Mouse (Mus musculus) limb, embryonic 10.5 days (tissue): ENCODE data around the gene Man1c1. TPM values are rescaled to one million over a fixed set of nuclear protein-coding genes. Genes with fewer than 3 reads are reported as not detected.

Experiments used
- DNase-seq: peaks from one replicate; pipeline ENCODE4 v3.0.0-alpha.2; 2017; ENCODE audit warnings: low spot score
- H3K27ac ChIP-seq: fragments of 300-500 bp; sonication (generic); 2 replicates; pipeline ENCODE4 v1.5.1; 2016; ENCODE audit warnings: mild to moderate bottlenecking
- H3K27me3 ChIP-seq: fragments of 300-500 bp; sonication (generic); 2 replicates; pipeline ENCODE4 v1.6.1; 2016; ENCODE audit warnings: low read depth, mild to moderate bottlenecking; ENCODE audit not compliant: poor library complexity, severe bottlenecking
- H3K36me3 ChIP-seq: fragments of 300-500 bp; sonication (generic); 2 replicates; pipeline ENCODE4 v1.6.1; 2016; ENCODE audit warnings: mild to moderate bottlenecking, moderate library complexity
- H3K4me1 ChIP-seq: fragments of 300-500 bp; sonication (generic); 2 replicates; pipeline ENCODE4 v1.6.1; 2016
- H3K4me3 ChIP-seq: fragments of 300-500 bp; sonication (generic); 2 replicates; pipeline ENCODE4 v1.5.1; 2016; ENCODE audit warnings: mild to moderate bottlenecking, moderate library complexity
- H3K9me3 ChIP-seq: fragments of 300-500 bp; sonication (generic); replicated peaks from 2 replicates; pipeline ENCODE4 v1.6.1; 2016; ENCODE audit warnings: mild to moderate bottlenecking
- WGBS: fragments of 180-500 bp; shearing (Covaris S2); methylation state at CpG from one replicate; pipeline ENCODE4 v1.1.7; 2016; 5-methylcytosine and 5-hydroxymethylcytosine counted together
- polyA plus RNA-seq: library from polyadenylated mRNA; unstranded; fragments of >200 nt; fragmentation: Nextera tagmentation; extraction: Ambion mirVana; gene quantifications from 2 replicates; pipeline ENCODE4 v1.2.1, GENCODE M21; 2016

Gene Man1c1
- polyA plus RNA-seq, 1 experiment from 2014 or later, result 2.0 TPM

DNA sequence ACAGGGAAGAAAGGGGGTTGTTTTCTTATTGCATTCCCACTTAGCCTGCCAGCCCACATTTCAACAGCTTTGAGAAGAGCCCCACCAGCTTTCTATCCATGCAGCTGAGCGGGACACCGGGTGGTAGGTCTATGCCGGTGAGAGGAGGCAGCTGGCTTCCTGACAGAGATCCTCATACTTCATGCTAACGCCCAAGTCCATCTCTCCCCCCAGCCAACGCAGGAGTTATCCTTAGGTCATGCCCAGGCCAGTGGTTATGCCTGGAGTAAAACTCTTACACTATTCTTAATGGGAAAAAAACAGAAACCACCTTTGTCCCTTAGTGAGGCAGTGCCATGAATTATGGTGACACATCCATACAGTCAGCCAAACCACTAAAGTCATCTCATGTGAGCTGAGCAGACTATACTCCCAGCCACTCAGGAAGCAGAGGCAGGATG lies 66.0 kb downstream of the Man1c1 start:
- H3K36me3 ChIP-seq, result no peaks in the 10 kb centered on the region
- no peaks in the 10 kb centered on the region for H3K9me3 ChIP-seq
- 79% methylated on average over 5 of the region's 5 CpGs for WGBS
- H3K27ac ChIP-seq, result no peak overlapping the region
- no peak for DNase-seq
- H3K4me1 ChIP-seq, result peaks cover 38% of the 10 kb centered on the region
- no peaks in the 10 kb centered on the region for H3K27me3 ChIP-seq
- no peak overlapping the region for H3K4me3 ChIP-seq

DNA sequence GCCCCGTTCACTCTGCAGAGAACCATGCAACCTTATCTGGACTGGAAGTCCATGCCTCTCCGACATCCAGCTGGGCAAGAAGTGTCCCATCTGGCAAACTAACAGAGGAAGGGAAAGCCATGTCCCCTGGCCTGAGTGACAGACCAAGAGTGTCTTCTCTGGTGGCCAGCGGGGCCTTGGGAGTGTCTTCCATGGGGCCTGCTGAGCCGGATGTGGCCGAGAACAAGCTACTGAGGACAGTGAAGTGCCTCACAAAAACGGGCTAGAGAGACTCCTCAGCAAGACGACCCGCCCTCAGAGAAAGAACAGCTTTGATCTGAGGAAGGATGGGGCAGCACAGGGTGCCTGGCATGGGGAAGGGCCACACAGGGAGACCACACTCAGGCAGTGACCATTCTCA lies 67.7 kb downstream of the Man1c1 start:
- H3K27me3 ChIP-seq, result no peaks in the 10 kb centered on the region
- H3K9me3 ChIP-seq, result no peaks in the 10 kb centered on the region
- no peak overlapping the region for H3K4me3 ChIP-seq
- WGBS, result 54% methylated on average over 8 of the region's 8 CpGs
- H3K27ac ChIP-seq, result no peak overlapping the region
- DNase-seq, result no peak
- H3K4me1 ChIP-seq, result peaks cover 48% of the 10 kb centered on the region
- H3K36me3 ChIP-seq, result no peaks in the 10 kb centered on the region

DNA sequence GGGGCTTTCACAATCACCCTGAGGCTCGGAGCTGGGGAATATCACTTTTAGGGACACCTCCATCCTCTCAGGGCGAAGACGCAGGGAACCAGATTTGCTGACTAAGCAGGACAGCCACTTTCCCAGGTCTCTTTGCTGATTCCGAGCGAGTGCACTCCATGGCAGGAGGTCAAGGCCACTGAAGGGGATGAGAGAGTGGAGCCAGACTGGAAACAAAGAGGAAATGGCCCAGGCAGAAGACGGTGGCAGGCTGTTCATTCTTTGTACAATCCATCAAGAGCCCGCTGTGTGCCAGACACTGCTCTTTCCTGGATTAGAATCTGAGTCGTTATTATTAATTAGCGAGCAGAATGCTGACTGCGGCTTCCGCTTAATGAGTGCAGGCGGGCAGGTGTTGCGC lies 70.1 kb downstream of the Man1c1 start:
- no peaks in the 10 kb centered on the region for H3K27me3 ChIP-seq
- H3K27ac ChIP-seq, result 0 out of 2 replicates have a peak overlapping the region, but pooled peaks have one; percentile 11
- DNase-seq, result peak; percentile 43
- 72% methylated on average over 13 of the region's 13 CpGs for WGBS
- no peak overlapping the region for H3K4me3 ChIP-seq
- no peaks in the 10 kb centered on the region for H3K36me3 ChIP-seq
- peaks cover 41% of the 10 kb centered on the region for H3K4me1 ChIP-seq
- H3K9me3 ChIP-seq, result no peaks in the 10 kb centered on the region

DNA sequence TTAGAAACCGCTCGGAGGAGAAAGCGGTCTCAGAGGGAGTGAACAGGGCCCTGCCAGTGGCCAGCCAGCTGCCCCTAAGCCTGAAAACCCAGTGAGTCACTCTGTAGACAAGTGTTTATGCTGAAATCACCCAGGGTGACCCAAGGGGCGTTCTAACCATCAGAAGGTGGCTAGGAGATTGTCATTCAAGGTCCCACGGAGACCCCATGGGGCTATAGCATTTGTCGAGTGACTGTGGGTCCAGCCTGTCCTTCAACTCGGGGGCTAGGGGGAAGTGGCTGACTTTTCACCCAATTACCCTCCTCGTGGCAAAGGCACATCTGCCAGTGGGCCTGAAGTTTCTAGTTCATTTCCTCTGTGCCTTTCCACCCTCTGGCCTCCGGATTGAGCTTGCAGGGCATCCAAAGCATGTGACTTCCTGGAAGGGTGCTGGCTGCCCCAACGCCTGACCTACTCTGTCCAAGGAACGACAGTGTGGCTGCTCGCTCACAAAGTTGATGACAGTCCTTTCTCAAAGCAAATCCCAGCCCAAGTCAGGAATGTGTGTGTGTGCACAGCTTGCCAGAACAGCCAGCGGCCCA lies 71.9 kb downstream of the Man1c1 start:
- H3K4me3 ChIP-seq, result no peak overlapping the region
- 55% methylated on average over 13 of the region's 13 CpGs for WGBS
- DNase-seq, result no peak
- H3K36me3 ChIP-seq, result no peaks in the 10 kb centered on the region
- H3K27ac ChIP-seq, result peak overlapping the region; percentile 66
- H3K9me3 ChIP-seq, result no peaks in the 10 kb centered on the region
- peaks cover 56% of the 10 kb centered on the region for H3K4me1 ChIP-seq
- H3K27me3 ChIP-seq, result no peaks in the 10 kb centered on the region

DNA sequence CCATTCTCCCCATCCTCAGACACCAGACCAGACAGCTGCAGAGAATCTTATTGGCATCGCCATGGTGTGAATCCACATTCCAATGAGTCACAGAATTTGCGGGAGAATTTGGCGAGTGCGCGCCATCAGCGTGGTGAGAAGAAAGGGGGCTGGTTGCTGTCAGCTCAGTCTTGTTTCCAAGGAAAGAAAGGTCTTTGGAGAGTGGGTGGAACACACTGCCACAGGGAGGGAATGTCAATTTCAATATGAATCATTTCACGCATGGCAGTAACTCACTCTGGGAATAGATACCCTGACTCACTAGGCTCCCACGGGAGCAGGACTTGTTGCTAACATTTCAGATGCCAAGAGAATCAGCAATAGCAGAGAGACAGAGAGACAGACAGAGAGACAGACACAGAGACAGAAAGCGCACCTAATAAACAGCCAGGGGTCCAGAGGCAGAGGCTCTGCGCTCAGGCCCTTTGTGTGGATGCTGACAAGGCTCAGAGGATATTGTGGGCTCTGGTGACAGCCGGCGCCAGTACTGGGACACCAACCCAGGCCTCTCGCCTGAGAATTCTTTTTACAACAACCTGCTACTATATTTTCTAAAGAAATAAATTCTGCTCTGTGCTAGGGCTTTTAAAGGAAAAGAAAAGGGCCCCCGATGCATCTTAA lies 72.5 kb downstream of the Man1c1 start:
- no peak for DNase-seq
- Histone ChIP-seq H3K4me3 (no peak overlapping the region), H3K27ac (peak overlapping the region; percentile 66), H3K9me3 (no peaks in the 10 kb centered on the region), H3K4me1 (peaks cover 59% of the 10 kb centered on the region), H3K27me3 (no peaks in the 10 kb centered on the region), H3K36me3 (no peaks in the 10 kb centered on the region)
- WGBS, result 81% methylated on average over 14 of the region's 14 CpGs

DNA sequence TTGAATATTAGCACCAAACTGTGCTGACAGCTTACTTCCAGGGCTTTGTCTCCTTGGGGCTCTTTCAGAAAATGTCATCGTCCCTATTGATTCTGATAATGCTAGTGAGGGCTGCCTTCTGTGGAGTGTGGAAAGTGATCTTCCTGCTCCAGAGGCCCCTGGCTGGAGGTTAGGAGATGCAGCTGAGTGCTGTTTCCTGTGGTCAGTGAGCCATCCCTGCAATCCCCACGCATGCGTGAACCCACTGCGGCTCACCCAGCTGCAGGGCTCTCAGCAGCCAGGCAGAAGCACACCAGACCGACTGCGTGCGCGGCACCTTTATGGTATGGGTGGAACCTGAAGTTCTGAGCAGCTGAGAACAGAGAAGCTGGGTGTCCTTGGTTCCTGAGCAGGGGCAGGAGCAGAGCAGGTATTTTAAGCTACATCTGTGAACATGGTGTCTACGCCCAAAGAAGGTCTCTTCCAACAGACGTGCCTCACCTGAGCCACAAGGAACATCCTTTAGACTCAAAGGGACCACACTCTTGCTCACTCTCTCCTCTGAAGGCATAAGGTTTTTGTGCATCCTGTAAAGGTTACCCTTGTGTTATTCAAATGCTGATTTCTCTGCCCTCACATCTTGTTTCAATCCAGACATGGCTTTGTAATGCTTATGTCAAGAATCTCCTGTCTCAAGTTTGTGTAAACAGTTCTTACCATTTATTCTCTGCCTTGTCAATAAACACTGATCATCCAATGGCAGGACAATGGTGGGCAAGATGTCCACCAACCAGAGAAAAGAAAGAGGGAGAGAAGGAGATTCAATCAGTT lies 75.3 kb downstream of the Man1c1 start:
- no peak for DNase-seq
- 86% methylated on average over 10 of the region's 10 CpGs for WGBS
- Histone ChIP-seq H3K9me3 (no peaks in the 10 kb centered on the region), H3K27ac (no peak overlapping the region; the same call in 1 of the 2 replicates), H3K4me3 (no peak overlapping the region), H3K36me3 (no peaks in the 10 kb centered on the region), H3K4me1 (peaks cover 54% of the 10 kb centered on the region), H3K27me3 (no peaks in the 10 kb centered on the region)

DNA sequence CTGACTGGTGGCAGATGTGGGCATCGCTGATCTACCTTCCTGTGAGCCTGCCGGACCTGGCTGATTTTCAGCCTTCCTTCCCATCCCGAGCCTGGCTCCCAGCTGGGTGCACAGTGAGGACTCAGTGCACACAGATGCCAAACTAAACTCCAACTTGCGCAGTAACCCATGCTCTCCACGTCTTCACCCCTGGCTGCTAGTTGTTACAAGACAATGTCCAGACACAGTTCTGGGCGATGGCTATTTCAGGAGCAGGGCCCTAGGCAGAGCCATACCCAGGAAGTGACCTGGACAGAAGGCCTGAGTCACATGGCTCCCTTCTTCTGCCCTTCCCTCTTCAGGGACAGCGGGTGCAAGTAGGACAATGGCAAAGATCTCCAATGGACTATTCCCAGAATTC lies 76.0 kb downstream of the Man1c1 start:
- no peak overlapping the region; the same call in 1 of the 2 replicates for H3K27ac ChIP-seq
- no peaks in the 10 kb centered on the region for H3K9me3 ChIP-seq

DNA sequence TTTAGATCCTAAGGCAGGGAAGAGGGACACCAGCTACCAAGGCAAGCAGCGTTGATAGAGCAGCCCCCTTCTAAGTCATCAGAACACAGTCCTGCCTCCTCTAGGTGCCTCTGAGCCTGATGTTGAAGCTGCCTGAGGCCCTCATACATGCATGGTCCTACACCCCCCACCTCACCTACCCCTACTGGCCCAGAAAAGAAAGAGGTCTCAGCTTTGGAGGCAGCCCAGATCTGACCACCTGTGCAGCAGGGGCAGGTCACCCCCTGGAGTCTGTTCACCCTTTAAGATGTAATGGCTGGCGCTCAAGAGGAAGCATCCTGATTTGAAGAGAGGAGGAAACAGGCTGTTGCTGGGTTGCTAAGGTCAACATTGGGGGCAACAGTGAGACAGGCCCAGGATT lies 77.2 kb downstream of the Man1c1 start:
- H3K27ac ChIP-seq, result no peak overlapping the region

More for the DNA sequence above, 76.0 kb downstream of the Man1c1 start:
- H3K27me3 ChIP-seq, result no peaks in the 10 kb centered on the region
- DNase-seq, result no peak
- WGBS, result 69% methylated on average over 7 of the region's 7 CpGs
- peaks cover 47% of the 10 kb centered on the region for H3K4me1 ChIP-seq
- no peaks in the 10 kb centered on the region for H3K36me3 ChIP-seq
- no peak overlapping the region for H3K4me3 ChIP-seq

DNA sequence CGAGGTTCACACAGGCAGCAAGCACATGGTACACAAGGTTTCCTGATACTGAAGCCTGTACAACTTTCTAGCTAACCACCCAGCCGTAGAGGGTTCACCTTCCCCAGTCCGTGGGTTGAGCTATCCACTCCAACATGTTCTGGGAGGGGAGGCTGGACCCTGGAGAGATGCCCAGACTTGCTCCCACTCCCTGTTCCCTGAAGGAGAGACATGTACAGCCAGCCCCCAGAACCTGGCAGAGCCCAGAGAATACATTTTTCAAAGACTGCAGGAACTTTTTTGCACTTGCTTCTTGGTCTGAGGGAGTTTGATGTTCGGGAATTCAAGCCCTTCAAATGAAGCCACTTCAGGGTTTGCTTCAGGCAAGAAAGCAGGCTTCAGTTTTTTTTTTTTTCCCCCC lies 77.7 kb downstream of the Man1c1 start:
- no peak overlapping the region for H3K27ac ChIP-seq
- H3K9me3 ChIP-seq, result no peaks in the 10 kb centered on the region
- no peak overlapping the region for H3K4me3 ChIP-seq
- no peaks in the 10 kb centered on the region for H3K27me3 ChIP-seq
- 83% methylated on average over 4 of the region's 4 CpGs for WGBS
- no peak for DNase-seq
- H3K4me1 ChIP-seq, result peaks cover 30% of the 10 kb centered on the region
- H3K36me3 ChIP-seq, result no peaks in the 10 kb centered on the region

More for the DNA sequence above, 77.2 kb downstream of the Man1c1 start:
- Histone ChIP-seq H3K9me3 (no peaks in the 10 kb centered on the region), H3K4me1 (peaks cover 35% of the 10 kb centered on the region), H3K27me3 (no peaks in the 10 kb centered on the region), H3K4me3 (no peak overlapping the region), H3K36me3 (no peaks in the 10 kb centered on the region)
- no peak for DNase-seq
- 79% methylated on average over 2 of the region's 2 CpGs for WGBS

DNA sequence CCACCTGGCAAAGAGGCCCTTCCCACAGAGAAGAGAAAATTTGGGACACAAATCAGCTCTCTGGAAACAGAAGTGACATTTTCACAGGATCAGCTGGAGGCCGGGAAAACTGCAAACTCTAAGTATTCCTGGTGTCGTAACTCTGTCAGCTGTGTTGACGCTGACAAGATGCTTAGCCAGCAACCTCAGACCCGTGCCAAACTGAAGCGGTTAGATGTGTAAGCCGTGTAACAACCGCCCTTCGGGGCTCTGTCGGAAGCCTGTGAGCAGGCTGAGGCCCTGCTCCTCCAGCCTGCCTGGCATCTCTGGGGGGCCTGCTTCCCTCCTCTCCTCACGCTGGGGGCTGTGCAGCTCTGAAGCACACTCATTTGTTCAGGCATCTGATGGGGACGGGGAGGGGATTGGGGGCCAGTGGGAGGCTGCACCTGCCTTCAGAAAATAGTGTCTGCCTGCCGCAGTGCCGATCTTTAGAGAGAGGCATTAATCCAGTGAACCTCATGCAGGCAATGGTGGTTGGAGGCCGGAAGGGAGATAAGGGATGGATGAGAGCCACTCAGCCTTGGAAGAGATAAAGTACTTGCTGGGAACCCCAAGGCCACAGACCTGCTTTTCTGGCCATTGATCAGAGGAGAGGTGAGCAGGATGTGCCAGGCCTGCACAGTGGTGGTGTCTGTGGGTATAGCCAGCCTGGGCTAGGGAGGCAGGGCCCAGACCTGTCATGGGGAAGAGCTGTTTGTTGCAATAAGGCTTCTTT lies 79.8 kb downstream of the Man1c1 start:
- 54% methylated on average over 14 of the region's 14 CpGs for WGBS

DNA sequence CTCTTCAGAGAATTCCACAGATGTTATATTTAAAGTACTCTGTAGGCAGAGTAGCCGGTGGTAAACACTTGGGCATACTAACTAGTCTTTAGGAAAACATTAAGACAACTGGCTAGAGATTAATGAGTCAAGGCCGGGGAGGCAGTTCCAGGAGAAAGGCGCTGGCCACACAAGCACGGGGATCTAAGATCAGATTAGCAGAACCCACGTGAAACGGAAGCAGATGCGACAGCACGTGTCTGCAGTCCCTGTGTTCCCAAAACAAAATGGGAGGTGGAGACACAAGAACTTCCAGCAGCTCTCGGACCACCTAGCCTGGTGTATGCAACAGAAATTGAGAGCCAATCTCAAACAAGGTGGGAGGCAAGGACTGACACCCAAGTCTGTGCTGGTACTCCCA lies 82.4 kb downstream of the Man1c1 start:
- Histone ChIP-seq H3K4me3 (no peak overlapping the region), H3K27me3 (no peaks in the 10 kb centered on the region), H3K36me3 (no peaks in the 10 kb centered on the region), H3K27ac (no peak overlapping the region), H3K4me1 (peaks cover 14% of the 10 kb centered on the region), H3K9me3 (no peaks in the 10 kb centered on the region)
- no peak for DNase-seq
- WGBS, result 85% methylated on average over 9 of the region's 9 CpGs

More for the DNA sequence above, 79.8 kb downstream of the Man1c1 start:
- no peak for DNase-seq
- Histone ChIP-seq H3K9me3 (no peaks in the 10 kb centered on the region), H3K4me1 (peaks cover 30% of the 10 kb centered on the region), H3K4me3 (no peak overlapping the region), H3K36me3 (no peaks in the 10 kb centered on the region), H3K27me3 (no peaks in the 10 kb centered on the region), H3K27ac (peak overlapping the region; percentile 25; the same call in 1 of the 2 replicates)

DNA sequence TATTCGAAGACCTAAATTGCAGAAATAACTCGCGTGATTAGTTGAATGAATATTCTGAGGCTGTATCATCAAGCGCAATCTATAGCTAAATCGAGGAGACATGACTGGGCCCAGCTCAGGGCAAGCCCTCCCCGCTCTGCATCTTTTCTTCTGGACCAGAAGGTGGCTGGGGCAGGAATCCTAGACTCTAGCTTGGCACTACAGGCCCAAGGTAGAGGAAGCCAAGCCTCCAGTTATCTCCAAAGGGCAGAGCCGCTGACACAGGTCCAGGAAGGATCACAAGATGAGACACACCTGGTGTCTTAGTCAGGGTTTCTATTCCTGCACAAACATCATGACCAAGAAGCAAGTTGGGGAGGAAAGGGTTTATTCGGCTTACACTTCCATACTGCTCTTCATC lies 83.8 kb downstream of the Man1c1 start:
- H3K36me3 ChIP-seq, result no peaks in the 10 kb centered on the region
- H3K4me1 ChIP-seq, result peaks cover 18% of the 10 kb centered on the region
- WGBS, result 93% methylated on average over 8 of the region's 8 CpGs
- H3K4me3 ChIP-seq, result no peak overlapping the region
- no peak for DNase-seq
- H3K27ac ChIP-seq, result no peak overlapping the region
- H3K9me3 ChIP-seq, result no peaks in the 10 kb centered on the region
- H3K27me3 ChIP-seq, result no peaks in the 10 kb centered on the region
